Mouse (Mus musculus): ENCODE measurements around the gene Tirap. TPM values are rescaled to one million over a fixed set of nuclear protein-coding genes. Genes with fewer than 3 reads are reported as not detected.

Tirap gene
- polyA plus RNA-seq, 1 experiment, result 0.07 TPM

GRCm38 (mm10) chr9:35197625-35198024, 2.5 kb downstream of the Tirap start:
- TF ChIP-seq GATA1 (IDR thresholded peaks at IDR 0.05; ENCODE audit: low read length) (no peak), TAL1 (IDR thresholded peaks at IDR 0.05; ENCODE audit: low read length) (no peak)
- Histone ChIP-seq H3K36me3 (ENCODE audit: control insufficient read depth) (peaks cover 4% of the 10 kb centered on the region), H3K9me3 (ENCODE audit: control insufficient read depth, low read length) (no peaks in the 10 kb centered on the region), H3K4me3 (replicated peaks) (no peak overlapping the region), H3K4me1 (ENCODE audit: control insufficient read depth) (peaks cover 40% of the 10 kb centered on the region), H3K27me3 (ENCODE audit: control insufficient read depth) (no peaks in the 10 kb centered on the region)

- H3K36me3 ChIP-seq (ENCODE audit: control insufficient read depth), result peaks cover 24% of the 10 kb centered on the region
- H3K4me3 ChIP-seq (replicated peaks), result no peak overlapping the region
- H3K4me1 ChIP-seq (ENCODE audit: control insufficient read depth), result peaks cover 10% of the 10 kb centered on the region
- no peak for TF ChIP-seq TAL1 (IDR thresholded peaks at IDR 0.05; ENCODE audit: low read length)
- no peak for TF ChIP-seq GATA1 (IDR thresholded peaks at IDR 0.05; ENCODE audit: low read length)
- H3K27me3 ChIP-seq (ENCODE audit: control insufficient read depth), result no peaks in the 10 kb centered on the region
- no peaks in the 10 kb centered on the region for H3K9me3 ChIP-seq (ENCODE audit: control insufficient read depth, low read length)
Measured at GRCm38 (mm10) chr9:35194048-35194447, 6.0 kb downstream of the Tirap start.

- Histone ChIP-seq H3K4me3 (replicated peaks) (no peak overlapping the region), H3K4me1 (ENCODE audit: control insufficient read depth) (peaks cover 2% of the 10 kb centered on the region; the same call in 1 of the 2 replicates), H3K27me3 (ENCODE audit: control insufficient read depth) (no peaks in the 10 kb centered on the region), H3K36me3 (ENCODE audit: control insufficient read depth) (peaks cover 33% of the 10 kb centered on the region), H3K9me3 (ENCODE audit: control insufficient read depth, low read length) (no peaks in the 10 kb centered on the region)
- TF ChIP-seq GATA1 (IDR thresholded peaks at IDR 0.05; ENCODE audit: low read length) (no peak), TAL1 (IDR thresholded peaks at IDR 0.05; ENCODE audit: low read length) (no peak)
Measured at GRCm38 (mm10) chr9:35192983-35193542, 7.0 kb downstream of the Tirap start.

GRCm38 (mm10) chr9:35188700-35189099, 11.4 kb downstream of the Tirap start:
- no peak for TF ChIP-seq TAL1 (IDR thresholded peaks at IDR 0.05; ENCODE audit: low read length)
- TF ChIP-seq GATA1 (IDR thresholded peaks at IDR 0.05; ENCODE audit: low read length), result no peak
- H3K27me3 ChIP-seq (ENCODE audit: control insufficient read depth), result no peaks in the 10 kb centered on the region
- no peaks in the 10 kb centered on the region; the same call in 1 of the 2 replicates for H3K4me1 ChIP-seq (ENCODE audit: control insufficient read depth)
- peaks cover 45% of the 10 kb centered on the region for H3K36me3 ChIP-seq (ENCODE audit: control insufficient read depth)
- H3K4me3 ChIP-seq (replicated peaks), result no peak overlapping the region
- H3K9me3 ChIP-seq (ENCODE audit: control insufficient read depth, low read length), result no peaks in the 10 kb centered on the region

GRCm38 (mm10) chr9:35187351-35187903, 12.7 kb downstream of the Tirap start:
- Histone ChIP-seq H3K36me3 (ENCODE audit: control insufficient read depth) (peaks cover 41% of the 10 kb centered on the region), H3K4me1 (ENCODE audit: control insufficient read depth) (peaks cover 11% of the 10 kb centered on the region), H3K4me3 (replicated peaks) (no peak overlapping the region), H3K9me3 (ENCODE audit: control insufficient read depth, low read length) (no peaks in the 10 kb centered on the region), H3K27me3 (ENCODE audit: control insufficient read depth) (no peaks in the 10 kb centered on the region)
- no peak for TF ChIP-seq TAL1 (IDR thresholded peaks at IDR 0.05; ENCODE audit: low read length)
- no peak for TF ChIP-seq GATA1 (IDR thresholded peaks at IDR 0.05; ENCODE audit: low read length)

GRCm38 (mm10) chr9:35186430-35186829, 13.7 kb downstream of the Tirap start:
- Histone ChIP-seq H3K27me3 (ENCODE audit: control insufficient read depth) (no peaks in the 10 kb centered on the region), H3K4me1 (ENCODE audit: control insufficient read depth) (peaks cover 20% of the 10 kb centered on the region), H3K4me3 (replicated peaks) (no peak overlapping the region), H3K9me3 (ENCODE audit: control insufficient read depth, low read length) (no peaks in the 10 kb centered on the region), H3K36me3 (ENCODE audit: control insufficient read depth) (peaks cover 37% of the 10 kb centered on the region)
- TF ChIP-seq GATA1 (IDR thresholded peaks at IDR 0.05; ENCODE audit: low read length) (no peak), TAL1 (IDR thresholded peaks at IDR 0.05; ENCODE audit: low read length) (no peak)

GRCm38 (mm10) chr9:35183359-35183758, 16.7 kb downstream of the Tirap start:
- no peak overlapping the region for H3K4me3 ChIP-seq (replicated peaks)
- H3K4me1 ChIP-seq (ENCODE audit: control insufficient read depth), result peaks cover 20% of the 10 kb centered on the region
- H3K27me3 ChIP-seq (ENCODE audit: control insufficient read depth), result no peaks in the 10 kb centered on the region
- peaks cover 14% of the 10 kb centered on the region for H3K36me3 ChIP-seq (ENCODE audit: control insufficient read depth)
- no peaks in the 10 kb centered on the region for H3K9me3 ChIP-seq (ENCODE audit: control insufficient read depth, low read length)
- TF ChIP-seq GATA1 (IDR thresholded peaks at IDR 0.05; ENCODE audit: low read length) (no peak), TAL1 (IDR thresholded peaks at IDR 0.05; ENCODE audit: low read length) (no peak)

GRCm38 (mm10) chr9:35182832-35183231, 17.3 kb downstream of the Tirap start:
- TF ChIP-seq TAL1 (IDR thresholded peaks at IDR 0.05; ENCODE audit: low read length) (no peak), GATA1 (IDR thresholded peaks at IDR 0.05; ENCODE audit: low read length) (no peak)
- peaks cover 11% of the 10 kb centered on the region for H3K36me3 ChIP-seq (ENCODE audit: control insufficient read depth)
- no peaks in the 10 kb centered on the region for H3K27me3 ChIP-seq (ENCODE audit: control insufficient read depth)
- H3K4me3 ChIP-seq (replicated peaks), result no peak overlapping the region
- H3K4me1 ChIP-seq (ENCODE audit: control insufficient read depth), result peaks cover 20% of the 10 kb centered on the region
- no peaks in the 10 kb centered on the region for H3K9me3 ChIP-seq (ENCODE audit: control insufficient read depth, low read length)

GRCm38 (mm10) chr9:35176124-35176659, 23.9 kb downstream of the Tirap start:
- peak overlapping the region; percentile 76 for H3K4me3 ChIP-seq (replicated peaks)
- H3K27me3 ChIP-seq (ENCODE audit: control insufficient read depth), result no peaks in the 10 kb centered on the region
- peaks cover 25% of the 10 kb centered on the region for H3K36me3 ChIP-seq (ENCODE audit: control insufficient read depth)
- peaks cover 4% of the 10 kb centered on the region for H3K9me3 ChIP-seq (ENCODE audit: control insufficient read depth, low read length)
- TF ChIP-seq TAL1 (IDR thresholded peaks at IDR 0.05; ENCODE audit: low read length) (no peak), GATA1 (IDR thresholded peaks at IDR 0.05; ENCODE audit: low read length) (no peak)
- H3K4me1 ChIP-seq (ENCODE audit: control insufficient read depth), result peaks cover 41% of the 10 kb centered on the region
